Mouse (Mus musculus): Measurements from ENCODE around the gene Adra1b.

- TF ChIP-seq CTCF (IDR thresholded peaks at IDR 0.05) (no peak), EP300 (IDR thresholded peaks at IDR 0.05) (no peak)
These were observed 9.6 kb downstream of the Adra1b start for GRCm38 (mm10) chr11:43891457-43891856.

Measured in lung, postnatal 0 days (tissue).